Mouse (Mus musculus) urinary bladder, adult 2 months (tissue): ENCODE results near the gene Rassf1. TPM values are rescaled to one million over a fixed set of nuclear protein-coding genes. Genes with fewer than 3 reads are reported as not detected.

Source experiments
- DNase-seq: peaks from one replicate; pipeline ENCODE4 v3.0.0; 2022; ENCODE audit warnings: low spot score
- polyA plus RNA-seq: library from polyadenylated mRNA; depleted of rRNA; stranded (reverse); fragments of >200 nt; gene quantifications from 2 replicates; pipeline ENCODE4 v1.2.3, GENCODE M21; 2012

Gene Rassf1
- polyA plus RNA-seq, 1 experiment, result 58.9 TPM

DNA sequence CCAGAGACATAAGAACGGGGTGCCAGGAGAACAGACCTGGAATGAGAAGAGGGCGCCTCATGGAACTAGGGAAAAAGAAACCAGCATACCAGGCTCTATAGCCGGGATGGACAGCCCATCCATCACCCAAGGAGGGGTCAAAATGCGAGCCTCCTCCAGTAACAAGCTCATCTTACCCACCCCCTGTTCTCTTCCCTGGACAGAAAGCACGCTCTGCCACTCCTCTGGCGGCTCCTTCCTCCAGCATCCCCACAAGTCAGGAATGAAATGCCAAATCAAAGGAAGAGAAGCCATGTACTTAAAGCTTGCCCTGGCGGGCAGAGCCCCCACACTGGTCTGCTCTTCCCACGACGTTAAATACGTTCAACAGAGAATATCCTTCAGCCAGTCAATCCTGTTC is 10.3 kb upstream of the Rassf1 start:
- DNase-seq, result no peak

DNA sequence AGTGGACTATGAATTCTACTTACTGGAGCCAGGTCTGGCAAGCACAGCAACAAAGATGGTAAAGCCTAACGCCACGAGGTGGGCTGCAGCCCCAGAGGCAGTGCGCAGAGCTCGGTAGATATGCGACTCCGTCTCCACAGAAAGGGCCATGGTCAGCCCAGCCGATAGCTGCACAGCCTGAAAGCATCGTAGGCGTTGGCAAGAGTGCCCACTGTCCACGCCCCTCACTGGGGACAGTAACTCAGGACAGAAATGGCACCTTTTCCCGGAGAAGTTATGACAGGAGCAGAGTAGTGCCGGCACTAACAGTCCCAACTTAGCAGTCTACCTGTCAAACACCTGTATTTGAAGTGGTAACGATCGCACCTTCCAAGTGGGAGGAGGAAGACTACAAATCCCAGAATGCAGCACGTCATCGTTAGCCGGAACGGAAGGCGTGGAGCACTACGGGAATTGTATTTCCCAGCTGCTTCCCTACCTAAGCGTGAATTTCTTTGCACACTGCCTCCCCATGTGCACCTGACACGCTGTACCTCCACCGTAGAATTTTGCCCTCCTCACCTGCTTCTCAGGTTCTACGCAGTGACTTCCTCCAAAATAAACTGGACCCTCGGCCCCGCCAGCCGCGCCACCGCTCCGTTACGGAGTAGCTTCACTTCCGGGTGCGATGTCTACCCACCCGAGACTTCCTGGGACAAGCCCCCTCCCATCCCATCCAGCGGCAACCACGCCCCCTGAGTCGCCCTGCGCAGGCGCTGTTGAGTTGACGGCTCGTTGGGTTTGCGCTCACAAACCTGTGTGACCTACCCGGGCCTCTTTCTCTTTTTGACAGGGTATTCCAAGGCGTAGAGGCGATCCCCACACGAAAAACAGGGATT is 9.6 kb upstream of the Rassf1 start, which contains the start of the genes Cyb561d2 and Nprl2:
Gene Cyb561d2, minus strand, starts transcription at position 720 of the 878 bp plus-strand sequence.
Gene Nprl2, plus strand, starts transcription at position 753 of the 878 bp plus-strand sequence.
- peak; percentile 88 for DNase-seq

DNA sequence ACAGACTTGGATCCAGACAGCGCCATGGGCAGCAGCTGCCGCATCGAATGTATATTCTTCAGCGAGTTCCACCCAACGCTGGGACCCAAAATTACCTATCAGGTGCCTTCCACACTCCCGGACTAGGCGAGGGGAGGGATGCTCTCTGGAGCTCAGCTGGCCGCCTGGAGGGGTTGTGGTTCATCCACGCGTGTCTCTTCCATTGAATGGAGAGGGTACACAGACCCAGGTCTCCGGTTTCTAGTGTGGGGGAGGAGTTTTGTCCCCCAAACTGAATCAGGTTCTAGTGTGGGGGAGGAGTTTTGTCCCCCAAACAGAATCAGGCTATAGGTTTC is 9.0 kb upstream of the Rassf1 start:
- no peak for DNase-seq

DNA sequence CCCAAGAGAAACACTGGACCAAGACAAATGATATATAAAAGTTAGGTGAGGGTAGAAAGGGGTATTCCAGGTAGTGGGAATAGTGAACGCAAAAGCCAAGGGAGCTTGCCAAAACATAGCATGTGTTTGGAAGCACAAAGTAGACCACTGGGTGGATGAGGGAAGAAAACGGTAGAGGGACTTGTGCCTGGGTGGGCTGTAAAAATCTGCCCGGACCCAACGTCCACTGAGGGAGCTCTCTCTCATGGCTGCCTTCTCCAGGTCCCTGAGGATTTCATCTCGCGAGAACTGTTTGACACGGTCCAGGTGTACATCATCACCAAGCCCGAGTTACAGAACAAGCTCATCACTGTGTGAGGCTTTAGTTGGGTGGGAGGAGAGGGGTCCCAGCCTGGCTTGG is 8.6 kb upstream of the Rassf1 start:
- no peak for DNase-seq

DNA sequence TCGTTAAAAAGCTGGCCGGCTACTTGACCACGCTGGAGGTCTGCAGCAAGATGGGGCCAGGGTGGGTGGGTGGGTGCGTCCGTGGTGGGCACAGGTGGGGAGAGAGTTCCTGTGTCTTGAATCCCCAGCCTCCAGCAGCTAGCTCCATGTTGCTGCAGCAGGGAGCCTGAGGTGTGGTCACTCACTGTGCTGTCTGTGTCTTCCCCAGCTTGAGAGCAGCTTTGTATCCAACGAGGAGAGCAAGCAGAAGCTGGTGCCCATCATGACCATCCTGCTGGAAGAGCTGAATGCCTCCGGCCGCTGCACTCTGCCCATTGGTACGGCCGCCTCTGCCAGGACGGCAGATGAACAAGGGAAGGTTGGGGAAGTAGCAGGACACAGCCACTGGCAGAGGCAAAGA is 8.1 kb upstream of the Rassf1 start:
- no peak for DNase-seq

DNA sequence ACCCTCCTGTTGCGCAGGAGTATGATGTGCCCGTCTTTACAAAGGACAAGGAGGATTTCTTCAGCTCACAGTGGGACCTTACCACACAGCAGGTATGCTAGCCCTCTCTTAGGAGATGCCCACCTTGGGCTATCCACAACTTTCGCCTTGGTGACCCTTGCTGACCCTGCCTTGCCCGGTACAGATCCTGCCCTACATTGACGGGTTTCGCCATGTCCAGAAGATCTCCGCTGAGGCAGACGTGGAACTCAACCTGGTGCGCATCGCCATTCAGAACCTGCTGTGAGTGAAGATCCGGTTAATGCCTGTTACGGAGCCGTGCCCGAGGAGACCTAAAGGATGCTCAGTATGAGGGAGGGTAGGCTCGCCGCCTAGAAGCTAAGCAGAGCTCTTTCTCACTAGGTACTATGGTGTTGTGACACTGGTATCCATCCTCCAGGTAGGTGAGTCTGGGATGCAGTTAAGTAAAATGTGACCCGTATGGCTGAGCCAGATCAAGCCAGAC is 7.1 kb upstream of the Rassf1 start:
- no peak for DNase-seq

DNA sequence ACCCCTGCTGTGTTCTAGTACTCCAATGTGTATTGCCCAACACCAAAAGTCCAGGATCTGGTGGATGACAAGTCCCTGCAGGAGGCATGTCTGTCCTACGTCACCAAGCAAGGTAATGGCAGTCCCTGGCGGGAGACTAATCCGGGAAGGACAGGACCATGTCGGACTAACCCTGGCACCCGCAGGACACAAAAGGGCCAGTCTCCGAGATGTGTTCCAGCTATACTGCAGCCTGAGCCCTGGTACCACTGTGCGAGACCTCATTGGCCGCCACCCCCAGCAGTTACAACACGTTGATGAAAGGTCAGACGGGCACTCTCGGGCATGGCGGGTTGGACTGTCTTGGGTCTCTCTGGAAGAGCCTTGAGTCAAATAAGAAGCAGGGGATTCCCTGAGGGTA is 6.6 kb upstream of the Rassf1 start:
- no peak for DNase-seq

DNA sequence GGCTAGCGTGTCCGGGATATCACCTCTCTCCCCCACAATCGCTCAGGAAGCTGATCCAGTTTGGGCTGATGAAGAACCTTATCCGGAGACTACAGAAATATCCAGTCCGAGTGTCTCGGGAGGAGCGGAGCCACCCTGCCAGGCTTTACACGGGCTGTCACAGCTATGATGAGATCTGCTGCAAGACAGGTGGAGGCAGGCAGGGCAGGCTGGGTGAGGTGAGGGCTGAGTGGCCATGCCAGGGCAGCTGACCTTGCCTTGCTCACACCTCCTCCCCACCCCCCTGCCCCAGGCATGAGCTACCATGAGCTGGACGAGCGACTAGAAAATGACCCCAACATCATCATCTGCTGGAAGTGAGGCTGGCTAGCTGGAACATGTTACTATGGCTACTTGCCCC is 6.2 kb upstream of the Rassf1 start:
- no peak for DNase-seq

DNA sequence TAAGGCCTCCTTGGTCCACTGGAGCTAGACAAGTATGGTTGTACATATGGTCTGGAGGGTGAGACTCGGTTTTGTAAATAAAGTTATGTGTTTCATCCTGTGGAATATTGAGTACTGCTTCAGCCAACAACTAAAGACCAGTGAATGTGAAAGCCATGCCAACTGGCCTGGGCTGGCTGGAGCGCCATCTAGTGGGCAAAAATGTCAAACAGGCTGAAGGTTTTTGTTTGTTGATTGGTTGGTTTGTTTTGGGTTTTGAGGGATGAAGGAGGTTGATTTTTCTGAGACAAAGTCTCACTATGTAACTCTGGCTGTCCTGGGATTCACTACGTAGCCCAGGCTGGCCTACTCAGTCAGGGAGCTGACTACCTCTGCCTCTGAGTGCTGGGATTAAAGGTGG is 5.8 kb upstream of the Rassf1 start:
- DNase-seq, result no peak

DNA sequence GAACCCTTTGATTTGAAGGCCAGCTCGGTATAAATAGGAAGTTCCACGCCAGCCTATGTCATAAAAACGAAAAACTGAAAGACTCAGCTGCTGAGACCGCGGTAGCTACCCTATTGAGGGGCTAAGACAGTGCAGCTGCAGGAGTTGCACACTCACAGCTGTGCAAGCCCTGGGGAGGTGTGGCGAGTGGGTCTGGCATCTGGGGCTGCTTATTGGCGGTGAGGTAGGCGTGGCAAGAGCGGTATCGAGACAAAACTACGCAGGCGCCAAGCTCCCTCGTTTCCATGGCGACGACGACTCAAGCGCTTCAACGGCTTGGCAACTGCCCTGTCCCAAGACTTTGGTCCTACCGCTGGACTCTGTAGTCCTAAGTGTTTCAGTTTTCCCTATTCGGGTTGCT is 4.3 kb upstream of the Rassf1 start, which contains the start of gene Zmynd10:
Gene Zmynd10, plus strand, starts transcription at position 273 of the 400 bp plus-strand sequence.
- no peak for DNase-seq

DNA sequence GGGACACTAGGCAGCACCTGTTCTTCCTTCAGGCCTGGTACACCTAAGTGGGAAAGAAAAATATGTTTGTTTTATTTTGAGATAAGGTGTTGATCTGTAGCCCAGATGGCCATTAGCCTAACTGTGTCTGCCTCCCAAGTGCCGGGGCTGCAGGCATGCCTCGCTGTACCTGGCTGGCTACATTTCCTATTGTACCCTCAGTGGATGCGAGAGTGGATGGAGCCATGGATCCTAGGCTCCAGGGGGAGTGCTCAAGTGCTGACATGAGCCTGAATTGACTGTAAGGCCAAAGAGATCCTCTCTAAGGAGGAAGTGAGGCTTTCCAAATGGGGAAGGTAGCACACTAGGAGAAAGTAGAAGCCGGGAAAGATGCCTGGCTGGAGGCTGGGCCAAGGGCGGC is 3.4 kb upstream of the Rassf1 start:
- DNase-seq, result no peak

DNA sequence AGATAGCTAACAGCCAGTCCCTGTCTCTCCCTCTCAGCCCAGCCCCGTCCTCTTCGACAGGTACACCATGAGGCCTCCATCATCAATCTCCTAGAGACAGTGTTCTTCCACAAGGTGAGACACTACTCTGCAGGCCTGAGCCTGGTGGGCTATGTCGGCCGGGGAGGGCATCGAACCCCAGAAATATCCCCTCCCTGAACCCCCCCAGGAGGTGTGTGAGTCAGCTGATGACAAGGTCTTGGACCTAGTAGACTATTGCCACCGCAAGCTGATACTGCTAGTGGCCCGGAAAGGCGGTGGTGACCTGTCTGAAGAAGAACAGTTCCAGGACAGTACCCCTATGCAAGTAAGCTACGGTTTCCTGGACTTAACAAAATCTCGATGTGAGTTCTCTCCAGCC is 2.5 kb upstream of the Rassf1 start:
- no peak for DNase-seq

DNA sequence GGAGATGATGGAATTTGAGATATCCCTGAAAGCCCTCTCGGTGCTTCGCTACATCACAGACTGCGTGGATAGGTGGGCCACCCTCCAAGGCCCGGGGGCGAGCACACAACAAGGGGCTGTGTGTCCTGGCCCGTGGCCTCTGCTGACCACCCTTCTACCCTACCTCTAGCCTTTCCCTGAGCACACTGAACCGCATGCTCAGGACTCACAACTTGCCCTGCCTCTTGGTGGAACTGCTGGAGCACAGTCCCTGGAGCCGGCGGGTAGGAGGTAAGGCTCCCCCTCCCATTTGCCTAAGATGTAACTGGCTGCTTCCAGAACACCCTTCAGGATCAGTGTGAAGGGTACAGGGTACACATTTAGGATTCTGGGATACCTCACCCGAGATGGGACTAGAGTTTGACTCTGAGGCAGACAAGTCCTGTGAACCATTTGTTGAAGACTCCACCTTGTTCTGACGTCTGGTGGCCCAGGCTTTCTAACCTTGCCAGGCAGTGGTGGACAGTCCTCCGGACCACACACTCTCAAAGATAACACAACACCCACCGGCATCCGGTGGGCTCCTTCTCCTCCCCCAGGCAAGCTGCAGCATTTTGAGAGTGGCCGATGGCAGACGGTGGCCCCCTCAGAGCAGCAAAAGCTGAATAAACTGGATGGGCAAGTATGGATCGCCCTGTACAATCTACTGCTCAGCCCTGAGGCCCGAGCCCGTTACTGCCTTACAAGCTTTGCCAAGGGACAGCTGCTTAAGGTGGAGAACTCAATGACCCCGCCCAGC is 1.9 kb upstream of the Rassf1 start:
- no peak for DNase-seq

DNA sequence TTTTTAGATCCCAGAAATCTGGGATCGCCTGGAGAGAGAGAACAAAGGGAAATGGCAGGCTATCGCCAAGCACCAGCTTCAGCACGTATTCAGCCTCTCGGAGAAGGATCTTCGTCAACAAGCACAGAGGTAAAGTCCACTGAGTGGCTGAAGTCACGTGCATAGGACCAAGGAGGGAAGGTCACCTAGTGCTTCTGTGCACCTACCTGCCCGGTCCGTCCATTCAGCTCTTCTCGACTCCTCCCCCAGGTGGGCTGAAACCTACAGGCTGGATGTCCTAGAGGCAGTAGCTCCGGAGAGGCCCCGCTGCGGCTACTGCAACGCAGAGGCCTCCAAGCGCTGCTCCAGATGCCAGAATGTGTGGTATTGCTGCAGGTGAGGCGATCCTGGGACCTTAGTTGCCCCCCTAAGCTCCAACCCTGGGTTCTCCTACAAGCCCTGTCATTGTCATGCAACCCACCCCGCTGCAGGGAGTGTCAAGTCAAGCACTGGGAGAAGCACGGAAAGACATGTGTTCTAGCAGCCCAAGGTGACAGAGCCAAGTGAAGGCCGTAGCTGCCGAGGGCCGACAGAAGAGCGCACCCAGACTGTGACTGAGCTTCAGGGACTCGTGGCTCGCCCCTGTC is 751 bp upstream of the Rassf1 start:
- DNase-seq, result no peak

DNA sequence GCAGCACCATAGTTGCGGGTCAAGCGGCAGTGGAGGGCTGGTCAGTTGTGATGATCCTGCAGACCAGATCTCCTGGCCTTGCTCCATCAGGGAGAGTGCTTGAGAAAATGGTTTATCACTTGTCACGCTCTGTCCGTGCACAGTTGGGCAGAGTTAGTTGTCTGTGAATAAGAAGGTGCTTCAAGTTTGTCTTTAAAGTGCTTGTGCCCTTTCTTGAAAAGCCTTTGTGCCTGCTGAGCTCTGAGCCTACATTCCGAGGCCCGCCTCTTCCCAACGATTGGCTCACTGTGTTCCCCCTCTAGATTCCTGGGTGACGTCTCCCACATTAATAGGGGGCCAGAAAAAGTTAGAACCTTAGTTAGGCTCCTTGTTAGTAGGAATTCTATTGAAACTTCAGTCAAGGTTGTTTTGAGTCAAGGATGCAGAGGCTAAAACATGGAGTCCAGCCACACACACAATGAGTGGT is 568 bp downstream of the Rassf1 start:
- DNase-seq, result no peak

DNA sequence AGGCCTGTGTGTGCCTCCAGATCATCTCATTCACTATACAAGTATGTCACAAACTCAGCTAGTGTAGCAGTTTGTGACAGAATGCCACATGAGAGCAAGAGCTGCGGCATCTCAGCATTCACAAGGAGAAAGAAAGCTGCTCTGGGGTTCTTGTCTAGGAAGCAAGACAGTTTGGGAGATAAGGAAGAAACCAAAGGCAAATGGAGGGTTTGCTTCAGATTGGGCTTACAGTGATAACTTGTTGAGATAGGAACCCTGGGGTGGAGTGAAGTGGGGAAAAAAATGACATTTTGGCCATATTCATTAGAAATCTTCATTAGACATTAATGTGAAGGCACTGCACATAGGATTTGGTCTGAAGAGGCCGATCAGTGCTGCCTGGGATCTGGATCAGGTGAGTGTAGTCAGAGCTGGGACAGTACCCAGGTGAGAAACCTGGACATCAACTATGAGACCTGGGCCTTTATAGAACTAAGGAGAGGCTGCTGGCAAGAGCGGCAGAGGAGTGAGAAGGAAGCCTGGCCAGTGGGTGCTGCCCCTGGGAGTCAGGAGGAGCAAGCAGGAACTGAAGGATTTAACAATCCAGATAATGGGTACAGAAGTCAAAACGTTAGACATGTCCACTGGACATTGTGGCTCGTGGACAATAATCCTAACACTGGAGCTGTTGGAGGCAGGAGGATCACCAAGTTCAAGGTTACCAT is 1.5 kb downstream of the Rassf1 start:
- no peak for DNase-seq

DNA sequence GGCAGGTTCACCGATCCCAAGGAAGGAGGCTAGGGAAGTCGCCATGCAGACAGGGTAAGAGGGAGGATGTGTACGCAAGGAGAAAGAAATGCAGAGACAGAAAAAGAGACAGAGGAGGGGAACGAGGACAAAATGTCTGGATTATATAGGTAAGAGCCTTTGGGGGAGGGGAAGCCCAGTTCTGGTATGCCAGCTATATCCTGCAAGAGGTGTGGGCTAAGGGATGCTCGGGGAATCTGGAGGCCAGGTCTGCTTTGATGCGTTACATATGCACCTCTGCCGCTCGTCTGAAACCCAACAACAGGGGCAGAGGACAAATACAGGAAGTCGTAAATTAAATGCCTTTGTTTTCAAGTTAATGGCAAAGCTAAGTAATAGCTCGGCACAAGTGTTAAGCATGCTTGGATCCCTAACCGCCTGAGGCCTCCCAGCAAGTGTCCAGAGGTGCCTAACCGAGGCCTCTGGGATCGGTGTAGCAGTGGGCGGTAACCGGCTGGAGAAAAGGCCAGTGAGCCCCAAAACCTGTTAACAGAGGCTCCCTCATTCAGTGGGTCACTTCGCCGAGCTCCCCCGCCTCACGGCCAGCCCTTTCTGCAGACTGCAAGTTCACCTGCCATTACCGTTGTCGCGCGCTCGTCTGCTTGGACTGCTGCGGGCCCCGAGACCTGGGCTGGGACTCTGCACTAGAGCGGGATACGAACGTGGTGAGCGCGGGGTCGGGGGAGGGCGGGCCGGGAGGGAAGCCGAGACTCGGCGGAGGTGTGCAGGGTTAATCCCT is 2.4 kb downstream of the Rassf1 start:
- no peak for DNase-seq

DNA sequence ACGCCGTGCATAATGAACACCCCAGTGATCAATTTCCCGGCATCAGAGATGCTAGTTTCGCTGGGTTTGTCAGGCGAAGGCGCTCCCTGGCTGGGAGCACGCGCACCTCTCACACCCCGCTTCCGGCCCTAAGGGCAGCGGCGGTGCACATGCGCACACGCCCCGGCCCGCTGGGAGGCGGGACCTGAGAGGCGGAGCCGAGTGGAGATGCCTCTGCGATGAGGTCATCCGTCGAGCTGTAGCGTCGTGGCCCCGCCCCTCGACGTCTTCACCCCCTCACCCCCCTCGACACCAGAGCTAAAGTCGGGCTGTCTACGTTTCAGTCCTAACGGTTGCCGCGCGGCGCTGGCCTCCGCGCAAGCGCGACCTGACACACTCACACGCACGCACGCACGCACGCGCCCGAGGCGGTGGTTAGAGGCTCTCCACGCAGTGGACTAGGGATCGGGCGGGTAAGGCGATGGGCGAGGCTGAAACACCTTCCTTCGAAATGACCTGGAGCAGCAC is 3.0 kb downstream of the Rassf1 start:
- DNase-seq, result peak; percentile 92

DNA sequence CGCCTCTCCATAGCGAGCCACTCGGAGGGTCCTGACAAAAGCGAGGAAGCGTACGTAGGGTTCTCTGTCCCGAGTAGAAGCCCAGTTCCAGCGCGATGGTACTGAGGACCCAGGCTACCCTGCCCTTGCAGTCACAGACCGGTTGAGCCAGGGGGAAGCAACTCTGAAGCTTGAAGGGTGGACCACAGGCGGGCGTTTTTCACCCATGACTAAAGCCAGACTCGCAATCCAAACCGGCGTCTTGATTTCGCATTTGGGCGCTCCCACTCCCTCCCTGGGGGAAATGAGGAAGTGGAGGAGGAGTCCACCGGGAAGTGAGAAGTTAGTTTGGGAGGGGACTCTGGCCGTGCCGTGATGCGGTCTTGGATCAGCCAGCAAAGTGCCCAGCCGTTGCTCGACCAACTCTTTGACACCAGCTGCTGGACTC is 3.7 kb downstream of the Rassf1 start:
- no peak for DNase-seq

DNA sequence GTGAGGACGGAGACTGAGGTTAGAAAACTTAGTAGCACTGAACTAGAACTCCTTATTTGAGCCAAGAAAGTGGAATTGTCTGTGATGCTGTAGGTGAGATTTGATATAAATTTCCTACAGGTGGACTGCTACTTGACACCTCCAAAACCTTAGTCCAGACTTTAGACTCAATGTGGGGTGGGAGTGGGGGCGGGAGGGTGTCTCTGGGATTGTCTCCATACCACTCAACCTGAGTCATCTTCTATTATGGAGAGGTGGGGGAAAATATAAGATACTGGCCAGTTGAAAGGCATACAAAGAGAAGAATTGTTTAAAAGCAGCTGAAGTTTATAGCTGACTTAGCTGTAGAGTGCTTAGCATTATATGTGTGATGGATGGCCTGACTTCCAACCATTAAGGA is 4.3 kb downstream of the Rassf1 start:
- no peak for DNase-seq

DNA sequence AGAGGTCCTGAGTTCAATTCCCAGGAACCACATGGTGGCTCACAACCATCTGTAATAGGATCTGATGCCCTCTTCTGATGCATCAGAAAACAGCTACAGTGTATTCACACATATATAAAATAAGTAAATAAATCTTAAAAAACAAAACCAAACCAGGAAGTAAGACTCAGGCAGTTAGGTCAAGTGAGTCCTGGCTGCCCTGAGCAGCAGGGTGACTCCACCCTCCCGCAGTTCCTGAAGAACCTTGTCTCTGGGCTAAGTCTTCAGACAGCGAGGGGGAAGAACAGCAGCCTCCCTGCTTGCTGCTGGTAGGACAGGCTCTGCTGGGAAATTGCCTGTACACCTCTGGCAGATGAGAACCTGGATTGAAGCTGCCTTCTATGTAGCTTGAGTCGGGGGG is 5.0 kb downstream of the Rassf1 start:
- no peak for DNase-seq
